Mouse (Mus musculus) liver, adult 2 months (tissue): ENCODE measurements around the gene Prkce. TPM values are rescaled to one million over a fixed set of nuclear protein-coding genes. Genes with fewer than 3 reads are reported as not detected.

Source experiments
- DNase-seq: peaks from one replicate; pipeline ENCODE4 v3.0.0-alpha.2; 2011; ENCODE audit warnings: low read depth, low spot score; ENCODE audit errors: extremely low read depth
- H3K27ac ChIP-seq: fragments of 200-500 bp; replicated peaks from 2 replicates; pipeline ENCODE4 v1.5.1; 2012; ENCODE audit warnings: low read depth, mild to moderate bottlenecking, control low read depth, inconsistent platforms, low read length; ENCODE audit not compliant: insufficient read depth
- H3K27me3 ChIP-seq: fragments of 200-500 bp; 2 replicates; pipeline ENCODE4 v1.6.1; 2012; ENCODE audit warnings: mild to moderate bottlenecking, moderate library complexity, low read length, inconsistent platforms; ENCODE audit not compliant: control insufficient read depth, insufficient read depth
- H3K36me3 ChIP-seq: fragments of 200-500 bp; 2 replicates; pipeline ENCODE4 v1.6.1; 2012; ENCODE audit warnings: low read length, inconsistent platforms; ENCODE audit not compliant: control insufficient read depth, insufficient read depth
- H3K4me1 ChIP-seq: fragments of 200-500 bp; 2 replicates; pipeline ENCODE4 v1.6.1; 2011; ENCODE audit warnings: low read length; ENCODE audit not compliant: control insufficient read depth, insufficient read depth
- H3K4me3 ChIP-seq: fragments of 200-500 bp; 2 replicates; pipeline ENCODE4 v1.5.1; 2011; ENCODE audit warnings: low read depth, mild to moderate bottlenecking, control low read depth, low read length, moderate library complexity; ENCODE audit not compliant: insufficient read depth
- H3K79me2 ChIP-seq: fragments of 200-500 bp; 2 replicates; pipeline ENCODE4 v1.6.1; 2012; ENCODE audit warnings: inconsistent platforms, mild to moderate bottlenecking, low read length, moderate library complexity; ENCODE audit not compliant: control insufficient read depth, insufficient read depth
- H3K9ac ChIP-seq: fragments of 200-500 bp; 2 replicates; pipeline ENCODE4 v1.6.1; 2012; ENCODE audit warnings: low read depth, mild to moderate bottlenecking, control low read depth, inconsistent platforms, low read length
- CTCF ChIP-seq: fragments of 200-500 bp; IDR thresholded peaks from 2 replicates; pipeline ENCODE4 v1.5.1; 2011; ENCODE audit warnings: low read depth, low read length, control low read depth
- POLR2A ChIP-seq: fragments of 200-500 bp; IDR thresholded peaks from 2 replicates; pipeline ENCODE4 v1.6.1; 2011; ENCODE audit warnings: low read length, control low read depth; ENCODE audit not compliant: insufficient read depth; ENCODE audit errors: extremely low read depth
- WGBS: fragments of 180-500 bp; shearing (Covaris S2); methylation state at CpG from one replicate; pipeline ENCODE4 v1.1.7; 2018; 5-methylcytosine and 5-hydroxymethylcytosine counted together
- polyA plus RNA-seq: library from polyadenylated mRNA; depleted of rRNA; stranded (reverse); fragments of >200 nt; gene quantifications from 2 replicates; pipeline ENCODE4 v1.2.3, GENCODE M21; 2012
- total RNA-seq: library from RNA; depleted of rRNA; stranded (reverse); fragments of >200 nt; gene quantifications from 2 replicates; pipeline ENCODE4 v1.2.3, GENCODE M21; 2014

Prkce gene
- total and polyA plus RNA-seq, 2 experiments, result 2.0 to 6.4 TPM

GRCm38 (mm10) chr17:86429877-86430276 is 262.3 kb downstream of the Prkce start:
- H3K4me3 ChIP-seq, result no peak overlapping the region
- H3K4me1 ChIP-seq, result 0 out of 2 replicates have a peak, but pooled peaks cover 2% of the 10 kb centered on the region
- no peak for TF ChIP-seq CTCF
- no peaks in the 10 kb centered on the region for H3K36me3 ChIP-seq
- DNase-seq, result no peak
- WGBS, result 93% methylated on average over 6 of the region's 6 CpGs
- H3K27me3 ChIP-seq, result no peaks in the 10 kb centered on the region
- no peak overlapping the region for H3K27ac ChIP-seq
- H3K9ac ChIP-seq, result no peak overlapping the region
- H3K79me2 ChIP-seq, result peaks cover 10% of the 10 kb centered on the region; the same call in 1 of the 2 replicates

DNA sequence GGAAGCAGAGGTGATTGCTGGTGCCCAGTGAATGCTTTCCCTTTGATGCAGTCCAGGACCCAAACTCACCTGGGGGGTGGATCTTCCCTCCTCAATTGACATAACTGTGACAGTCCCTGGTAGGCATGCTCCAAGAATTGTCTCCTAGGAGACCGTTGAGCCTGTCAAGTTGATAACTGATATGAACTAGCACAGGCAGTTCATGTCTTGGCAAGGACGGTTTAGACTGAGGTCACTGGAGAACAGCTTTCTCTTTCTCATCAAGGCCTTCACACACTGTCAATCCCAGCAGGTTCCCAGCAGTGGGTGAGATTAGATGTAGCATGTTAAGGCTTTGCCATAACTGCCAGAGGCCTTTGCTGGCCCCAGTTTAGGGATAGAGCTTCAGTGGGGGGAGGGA is 265.5 kb downstream of the Prkce start:
- Histone ChIP-seq H3K9ac (no peak overlapping the region), H3K79me2 (peaks cover 17% of the 10 kb centered on the region), H3K4me1 (peaks cover 8% of the 10 kb centered on the region), H3K4me3 (no peak overlapping the region), H3K36me3 (no peaks in the 10 kb centered on the region), H3K27me3 (no peaks in the 10 kb centered on the region), H3K27ac (no peak overlapping the region; the same call in 1 of the 2 replicates)
- DNase-seq, result peak; percentile 46
- TF ChIP-seq POLR2A, result no peak
- TF ChIP-seq CTCF, result no peak
- WGBS, result 38% methylated on average over 2 of the region's 2 CpGs

GRCm38 (mm10) chr17:86433813-86434212 is 266.2 kb downstream of the Prkce start:
- peaks cover 11% of the 10 kb centered on the region for H3K4me1 ChIP-seq
- peaks cover 17% of the 10 kb centered on the region for H3K79me2 ChIP-seq
- no peak overlapping the region for H3K4me3 ChIP-seq
- no peak for TF ChIP-seq CTCF
- no peak for TF ChIP-seq POLR2A
- no peaks in the 10 kb centered on the region for H3K27me3 ChIP-seq
- 95% methylated on average over 11 of the region's 11 CpGs for WGBS
- H3K36me3 ChIP-seq, result no peaks in the 10 kb centered on the region
- no peak for DNase-seq
- no peak overlapping the region for H3K27ac ChIP-seq
- H3K9ac ChIP-seq, result no peak overlapping the region

DNA sequence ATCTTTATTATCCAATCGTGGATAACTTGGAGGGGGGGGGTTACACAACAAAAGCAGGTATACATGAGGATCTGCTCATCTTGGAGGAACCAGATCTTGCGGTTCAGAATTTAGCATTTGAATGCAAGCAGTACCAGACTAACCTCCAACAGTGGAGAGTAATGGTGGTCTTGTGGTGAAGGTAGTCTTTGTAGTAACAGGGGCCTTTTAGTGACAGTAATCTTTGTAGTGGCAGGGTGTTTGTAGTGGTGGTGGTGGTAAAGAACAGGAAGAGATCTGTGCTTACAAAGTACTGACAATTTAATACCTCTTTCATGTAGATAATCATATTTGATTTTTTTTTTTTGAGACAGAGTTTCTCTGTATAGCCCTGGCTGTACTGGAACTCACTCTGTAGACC is 267.2 kb downstream of the Prkce start:
- no peaks in the 10 kb centered on the region for H3K27me3 ChIP-seq
- no peak overlapping the region for H3K9ac ChIP-seq
- H3K27ac ChIP-seq, result no peak overlapping the region
- H3K4me1 ChIP-seq, result peaks cover 16% of the 10 kb centered on the region
- peaks cover 17% of the 10 kb centered on the region for H3K79me2 ChIP-seq
- no peak overlapping the region for H3K4me3 ChIP-seq
- TF ChIP-seq POLR2A, result no peak
- no peak for TF ChIP-seq CTCF
- no peaks in the 10 kb centered on the region for H3K36me3 ChIP-seq
- DNase-seq, result no peak
- WGBS, result 83% methylated on average over 2 of the region's 2 CpGs

GRCm38 (mm10) chr17:86435570-86435969 is 268.0 kb downstream of the Prkce start:
- no peak overlapping the region for H3K27ac ChIP-seq
- no peak overlapping the region for H3K4me3 ChIP-seq
- H3K4me1 ChIP-seq, result peaks cover 17% of the 10 kb centered on the region
- H3K36me3 ChIP-seq, result no peaks in the 10 kb centered on the region
- H3K9ac ChIP-seq, result no peak overlapping the region
- H3K27me3 ChIP-seq, result no peaks in the 10 kb centered on the region
- WGBS, result 93% methylated on average over 1 of the region's 1 CpGs
- peaks cover 16% of the 10 kb centered on the region for H3K79me2 ChIP-seq
- no peak for DNase-seq
- TF ChIP-seq POLR2A, result no peak
- no peak for TF ChIP-seq CTCF

GRCm38 (mm10) chr17:86435984-86436383 is 268.4 kb downstream of the Prkce start:
- H3K36me3 ChIP-seq, result no peaks in the 10 kb centered on the region
- no peaks in the 10 kb centered on the region for H3K27me3 ChIP-seq
- H3K4me3 ChIP-seq, result no peak overlapping the region
- no peak for TF ChIP-seq POLR2A
- no peak for TF ChIP-seq CTCF
- 98% methylated on average over 2 of the region's 2 CpGs for WGBS
- peaks cover 21% of the 10 kb centered on the region for H3K4me1 ChIP-seq
- no peak overlapping the region for H3K9ac ChIP-seq
- H3K27ac ChIP-seq, result no peak overlapping the region
- peaks cover 12% of the 10 kb centered on the region for H3K79me2 ChIP-seq
- no peak for DNase-seq
